Mouse (Mus musculus) ES-E14 (cell line): ENCODE measurements around the gene Wfdc15a.

Experiments used
- CHD2 ChIP-seq: IDR thresholded peaks from 2 replicates; pipeline ENCODE4 v1.6.1; 2014; ENCODE audit warnings: mild to moderate bottlenecking, low read depth, low read length, inconsistent platforms
- HCFC1 ChIP-seq: IDR thresholded peaks from 2 replicates; pipeline ENCODE4 v1.6.1; 2012; ENCODE audit warnings: low read length, inconsistent platforms, borderline replicate concordance; ENCODE audit not compliant: insufficient read depth
- MAFK ChIP-seq: IDR thresholded peaks from 2 replicates; pipeline ENCODE4 v1.6.1; 2014; ENCODE audit warnings: mild to moderate bottlenecking, low read depth, low read length, inconsistent platforms; ENCODE audit not compliant: insufficient read depth
- ZC3H11A ChIP-seq: IDR thresholded peaks from 2 replicates; pipeline ENCODE4 v1.6.1; 2012; ENCODE audit warnings: low read depth, mild to moderate bottlenecking, inconsistent platforms, low read length, borderline replicate concordance
- ZNF384 ChIP-seq: IDR thresholded peaks from 2 replicates; pipeline ENCODE4 v1.6.1; 2012; ENCODE audit warnings: low read depth, low read length, inconsistent platforms

DNA sequence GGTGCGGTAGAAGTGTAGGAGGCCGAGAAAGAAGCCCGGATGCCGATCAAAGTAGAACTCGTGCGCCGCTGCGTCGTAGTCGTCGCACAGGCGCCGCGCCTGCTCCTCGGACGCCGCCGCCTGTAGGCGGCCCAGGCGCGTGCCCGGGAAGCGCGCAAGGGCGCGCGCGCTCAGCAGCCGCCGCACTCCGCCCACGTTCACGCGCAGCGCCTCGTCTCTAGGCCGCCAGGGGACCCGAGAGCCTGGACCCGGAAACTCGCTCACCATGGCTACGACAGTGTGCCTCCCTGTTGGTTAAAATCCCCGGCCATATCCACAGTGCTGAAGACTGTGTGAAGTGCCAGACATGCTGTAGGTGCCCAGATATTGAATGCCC lies 31.4 kb downstream of the Wfdc15a start:
- TF ChIP-seq MAFK (no peak), ZC3H11A (no peak), CHD2 (no peak), HCFC1 (no peak), ZNF384 (no peak)
